Mouse (Mus musculus) G1E (cell line): ENCODE measurements around the gene Gpatch2.

ENCODE experiments used
- CTCF ChIP-seq: IDR thresholded peaks from 2 replicates; pipeline ENCODE4 v1.5.1; 2012; ENCODE audit warnings: low read depth, low read length, inconsistent platforms, mixed read lengths
- POLR2AphosphoS5 ChIP-seq: IDR thresholded peaks from 2 replicates; pipeline ENCODE4 v1.6.1; 2012; ENCODE audit warnings: low read depth, low read length, inconsistent platforms; ENCODE audit not compliant: insufficient replicate concordance
- TAL1 ChIP-seq: conservative IDR thresholded peaks from 2 replicates; pipeline ENCODE4 v1.6.1; 2012; ENCODE audit warnings: low read depth, low read length, inconsistent platforms, mixed read lengths

- no peak for TF ChIP-seq CTCF
- no peak for TF ChIP-seq TAL1
- no peak for TF ChIP-seq POLR2AphosphoS5
Measured at GRCm38 (mm10) chr1:187373506-187373905, 158.2 kb downstream of the Gpatch2 start.
